Mouse (Mus musculus) limb, embryonic 10.5 days (tissue): ENCODE results near the gene Vmn1r165. TPM values are rescaled to one million over a fixed set of nuclear protein-coding genes. Genes with fewer than 3 reads are reported as not detected.
"Not testable (repeated sequence)": the region's sequence is repeated elsewhere in the genome, so short reads cannot be mapped to it uniquely, and the experiment has no call there.

Experiments used
- DNase-seq: peaks from one replicate; pipeline ENCODE4 v3.0.0-alpha.2; 2017; ENCODE audit warnings: low spot score
- H3K27ac ChIP-seq: fragments of 300-500 bp; sonication (generic); 2 replicates; pipeline ENCODE4 v1.5.1; 2016; ENCODE audit warnings: mild to moderate bottlenecking
- H3K27me3 ChIP-seq: fragments of 300-500 bp; sonication (generic); 2 replicates; pipeline ENCODE4 v1.6.1; 2016; ENCODE audit warnings: low read depth, mild to moderate bottlenecking; ENCODE audit not compliant: poor library complexity, severe bottlenecking
- H3K36me3 ChIP-seq: fragments of 300-500 bp; sonication (generic); 2 replicates; pipeline ENCODE4 v1.6.1; 2016; ENCODE audit warnings: mild to moderate bottlenecking, moderate library complexity
- H3K4me1 ChIP-seq: fragments of 300-500 bp; sonication (generic); 2 replicates; pipeline ENCODE4 v1.6.1; 2016
- H3K4me3 ChIP-seq: fragments of 300-500 bp; sonication (generic); 2 replicates; pipeline ENCODE4 v1.5.1; 2016; ENCODE audit warnings: mild to moderate bottlenecking, moderate library complexity
- H3K9me3 ChIP-seq: fragments of 300-500 bp; sonication (generic); replicated peaks from 2 replicates; pipeline ENCODE4 v1.6.1; 2016; ENCODE audit warnings: mild to moderate bottlenecking
- WGBS: fragments of 180-500 bp; shearing (Covaris S2); methylation state at CpG from one replicate; pipeline ENCODE4 v1.1.7; 2016; 5-methylcytosine and 5-hydroxymethylcytosine counted together
- polyA plus RNA-seq: library from polyadenylated mRNA; unstranded; fragments of >200 nt; fragmentation: Nextera tagmentation; extraction: Ambion mirVana; gene quantifications from 2 replicates; pipeline ENCODE4 v1.2.1, GENCODE M21; 2016

Gene Vmn1r165
- polyA plus RNA-seq, result not detected in 2 replicates

DNA sequence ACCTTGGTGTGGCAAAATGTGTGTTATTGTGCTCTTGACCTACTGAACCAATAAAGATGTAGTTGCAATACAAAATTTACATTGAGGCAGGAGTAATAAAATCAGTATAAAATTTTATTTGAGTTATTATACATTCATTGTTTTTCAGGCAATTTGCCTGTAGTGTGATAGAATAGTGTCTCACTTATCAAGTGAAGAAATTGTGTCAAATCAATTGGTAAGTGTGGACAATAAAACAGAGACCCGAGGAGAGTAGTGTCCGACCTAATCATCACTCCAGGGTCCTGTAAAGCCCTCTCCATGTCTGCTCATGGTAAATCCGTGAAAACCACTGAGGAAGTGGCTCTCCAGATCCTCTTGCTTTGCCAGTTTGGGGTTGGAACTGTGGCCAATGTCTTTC lies at the start of gene Vmn1r165:
Gene Vmn1r165 (plus strand): TSS at position 301 of the 400 bp plus-strand sequence.
- H3K4me3 ChIP-seq, H3K4me1 ChIP-seq, H3K9me3 ChIP-seq, H3K36me3 ChIP-seq, H3K27me3 ChIP-seq, H3K27ac ChIP-seq, DNase-seq: not testable (repeated sequence)
- no CpG with 5 or more reads among the region's 3 CpGs for WGBS

DNA sequence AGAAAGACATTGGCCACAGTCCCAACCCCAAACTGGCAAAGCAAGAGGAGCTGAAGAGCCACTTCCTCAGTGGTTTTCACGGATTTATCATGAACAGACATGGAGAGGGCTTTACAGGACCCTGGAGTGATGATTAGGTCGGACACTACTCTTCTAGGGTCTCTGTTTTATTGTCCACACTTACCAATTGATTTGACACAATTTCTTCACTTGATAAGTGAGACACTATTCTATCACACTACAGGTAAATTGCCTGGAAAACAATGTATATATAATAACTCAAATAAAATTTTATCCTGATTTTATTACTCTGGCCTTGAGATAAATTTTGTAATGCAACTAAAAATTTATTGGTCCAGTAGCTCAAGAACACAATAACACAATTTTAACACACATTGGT lies 34.5 kb downstream of the Vmn1r165 start, which contains the start of gene Vmn1r166:
Gene Vmn1r166 (minus strand): TSS at position 101 of the 400 bp plus-strand sequence.
- no CpG with 5 or more reads among the region's 2 CpGs for WGBS
- H3K9me3 ChIP-seq, H3K27me3 ChIP-seq, DNase-seq, H3K27ac ChIP-seq, H3K36me3 ChIP-seq, H3K4me3 ChIP-seq, H3K4me1 ChIP-seq: not testable (repeated sequence)

Other genes with a start within 250 kb of the Vmn1r165 start
- not detected in 2 replicates for gene Gm4214, start 232.7 kb upstream of the Vmn1r165 start, polyA plus RNA-seq
- not detected in 2 replicates for gene Gm4216, start 197.4 kb upstream of the Vmn1r165 start, polyA plus RNA-seq
- gene Vmn1r163, start 161.8 kb upstream of the Vmn1r165 start, polyA plus RNA-seq, result not detected in 2 replicates
- not detected in 2 replicates for gene Gm8720, start 149.9 kb upstream of the Vmn1r165 start, polyA plus RNA-seq
- not detected in 2 replicates for gene Gm10662, start 72.9 kb upstream of the Vmn1r165 start, polyA plus RNA-seq
- not detected in 2 replicates for gene Vmn1r166, start 34.4 kb downstream of the Vmn1r165 start, polyA plus RNA-seq
- gene Gm6902, start 61.6 kb downstream of the Vmn1r165 start, polyA plus RNA-seq, result not detected in 2 replicates
- not detected in 2 replicates for gene Nlrp4e, start 83.9 kb downstream of the Vmn1r165 start, polyA plus RNA-seq
- gene Nlrp5, start 168.6 kb downstream of the Vmn1r165 start, polyA plus RNA-seq, result not detected in 2 replicates